Mouse (Mus musculus): Measurements from ENCODE around the gene Nsd2. TPM values are rescaled to one million over a fixed set of nuclear protein-coding genes. Genes with fewer than 3 reads are reported as not detected.
A peak's percentile ranks its signal among the peaks of the same experiment; 100 is the strongest.

Gene Nsd2
- polyA plus RNA-seq, 1 experiment from 2014 or later, result 12.1 TPM

- no peaks in the 10 kb centered on the region for H3K36me3 ChIP-seq (ENCODE audit: control insufficient read depth, insufficient read depth)
- TF ChIP-seq CTCF (IDR thresholded peaks at IDR 0.05; ENCODE audit: low read depth), result no peak
- H3K4me3 ChIP-seq (ENCODE audit: low read depth, low read length), result peak overlapping the region; percentile 92
- H3K9ac ChIP-seq (ENCODE audit: low read depth, low read length), result peak overlapping the region; percentile 91
- H3K4me1 ChIP-seq (replicated peaks; ENCODE audit: control insufficient read depth, insufficient read depth, low read length), result peaks cover 5% of the 10 kb centered on the region
- no peaks in the 10 kb centered on the region for H3K27me3 ChIP-seq (replicated peaks; ENCODE audit: control insufficient read depth, insufficient read depth, low read length)
- peak; percentile 34; the same call in 1 of the 2 replicates for ATAC-seq
- under 1% methylated on average over 103 of the region's 121 CpGs for WGBS
- no peaks in the 10 kb centered on the region for H3K9me3 ChIP-seq (ENCODE audit: control insufficient read depth)
- H3K4me2 ChIP-seq (replicated peaks; ENCODE audit: low read depth), result peak overlapping the region; percentile 95
- H3K27ac ChIP-seq (ENCODE audit: low read depth, low read length), result peak overlapping the region; percentile 94
Measured at GRCm38 (mm10) chr5:33820733-33821621, 452 bp downstream of the Nsd2 start.

DNA sequence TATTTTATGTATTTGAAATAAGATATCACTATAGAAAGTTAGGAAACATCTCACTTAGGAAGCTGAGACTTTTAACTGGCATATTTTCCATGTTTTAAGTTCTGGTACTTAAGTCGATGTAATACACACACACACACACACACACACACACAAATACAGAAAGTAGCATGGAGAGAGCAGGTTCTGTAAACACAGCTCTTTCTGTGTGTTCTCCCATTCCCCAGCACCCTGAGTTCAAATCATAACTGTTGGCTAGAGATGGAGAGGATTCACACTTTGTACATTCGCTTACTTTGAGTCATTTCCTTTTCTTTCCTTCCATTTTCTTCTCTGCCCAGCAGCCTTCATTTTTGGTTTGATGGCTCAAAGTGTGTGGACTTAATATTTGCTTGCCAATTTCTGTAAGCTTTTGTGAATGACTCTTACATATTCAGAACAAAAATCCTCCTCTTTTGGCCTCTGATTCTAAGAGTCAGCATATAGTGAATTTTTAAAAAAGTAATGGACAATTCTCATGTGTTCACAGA, 1.4 kb downstream of the Nsd2 start:
- H3K27ac ChIP-seq (ENCODE audit: low read depth, low read length), result no peak overlapping the region
- no peak for TF ChIP-seq CTCF (IDR thresholded peaks at IDR 0.05; ENCODE audit: low read depth)
- H3K27me3 ChIP-seq (replicated peaks; ENCODE audit: control insufficient read depth, insufficient read depth, low read length), result no peaks in the 10 kb centered on the region
- H3K36me3 ChIP-seq (ENCODE audit: control insufficient read depth, insufficient read depth), result no peaks in the 10 kb centered on the region
- no peaks in the 10 kb centered on the region for H3K9me3 ChIP-seq (ENCODE audit: control insufficient read depth)
- peak overlapping the region; percentile 92 for H3K4me3 ChIP-seq (ENCODE audit: low read depth, low read length)
- H3K4me2 ChIP-seq (replicated peaks; ENCODE audit: low read depth), result peak overlapping the region; percentile 95
- peaks cover 5% of the 10 kb centered on the region for H3K4me1 ChIP-seq (replicated peaks; ENCODE audit: control insufficient read depth, insufficient read depth, low read length)
- WGBS, result 24% methylated on average over 2 of the region's 2 CpGs
- no peak for ATAC-seq
- H3K9ac ChIP-seq (ENCODE audit: low read depth, low read length), result peak overlapping the region; percentile 91

- H3K4me2 ChIP-seq (replicated peaks; ENCODE audit: low read depth), result peak overlapping the region; percentile 95; the same call in 1 of the 2 replicates
- peaks cover 5% of the 10 kb centered on the region for H3K4me1 ChIP-seq (replicated peaks; ENCODE audit: control insufficient read depth, insufficient read depth, low read length)
- TF ChIP-seq CTCF (IDR thresholded peaks at IDR 0.05; ENCODE audit: low read depth), result no peak
- ATAC-seq, result no peak
- no peaks in the 10 kb centered on the region for H3K27me3 ChIP-seq (replicated peaks; ENCODE audit: control insufficient read depth, insufficient read depth, low read length)
- H3K9me3 ChIP-seq (ENCODE audit: control insufficient read depth), result no peaks in the 10 kb centered on the region
- peak overlapping the region; percentile 18; the same call in 1 of the 2 replicates for H3K9ac ChIP-seq (ENCODE audit: low read depth, low read length)
- WGBS, result 36% methylated on average over 3 of the region's 3 CpGs
- H3K27ac ChIP-seq (ENCODE audit: low read depth, low read length), result no peak overlapping the region
- no peaks in the 10 kb centered on the region for H3K36me3 ChIP-seq (ENCODE audit: control insufficient read depth, insufficient read depth)
- H3K4me3 ChIP-seq (ENCODE audit: low read depth, low read length), result 0 out of 2 replicates have a peak overlapping the region, but pooled peaks have one; percentile 92
Measured at GRCm38 (mm10) chr5:33822456-33822855, 1.9 kb downstream of the Nsd2 start.

GRCm38 (mm10) chr5:33826001-33826400, 5.5 kb downstream of the Nsd2 start:
- Histone ChIP-seq H3K9me3 (ENCODE audit: control insufficient read depth) (no peaks in the 10 kb centered on the region), H3K4me1 (replicated peaks; ENCODE audit: control insufficient read depth, insufficient read depth, low read length) (peaks cover 5% of the 10 kb centered on the region), H3K4me2 (replicated peaks; ENCODE audit: low read depth) (no peak overlapping the region), H3K27me3 (replicated peaks; ENCODE audit: control insufficient read depth, insufficient read depth, low read length) (no peaks in the 10 kb centered on the region), H3K4me3 (ENCODE audit: low read depth, low read length) (no peak overlapping the region), H3K36me3 (ENCODE audit: control insufficient read depth, insufficient read depth) (no peaks in the 10 kb centered on the region), H3K9ac (ENCODE audit: low read depth, low read length) (no peak overlapping the region), H3K27ac (ENCODE audit: low read depth, low read length) (peak overlapping the region; percentile 28; the same call in 1 of the 2 replicates)
- no peak for TF ChIP-seq CTCF (IDR thresholded peaks at IDR 0.05; ENCODE audit: low read depth)
- no peak for ATAC-seq

- ATAC-seq, result no peak
- Histone ChIP-seq H3K27ac (ENCODE audit: low read depth, low read length) (no peak overlapping the region), H3K9ac (ENCODE audit: low read depth, low read length) (no peak overlapping the region), H3K4me3 (ENCODE audit: low read depth, low read length) (no peak overlapping the region), H3K36me3 (ENCODE audit: control insufficient read depth, insufficient read depth) (peaks cover 4% of the 10 kb centered on the region; the same call in 1 of the 2 replicates), H3K9me3 (ENCODE audit: control insufficient read depth) (no peaks in the 10 kb centered on the region), H3K4me1 (replicated peaks; ENCODE audit: control insufficient read depth, insufficient read depth, low read length) (peaks cover 5% of the 10 kb centered on the region; the same call in 1 of the 2 replicates), H3K27me3 (replicated peaks; ENCODE audit: control insufficient read depth, insufficient read depth, low read length) (no peaks in the 10 kb centered on the region), H3K4me2 (replicated peaks; ENCODE audit: low read depth) (no peak overlapping the region)
- WGBS, result 85% methylated on average over 8 of the region's 8 CpGs
- TF ChIP-seq CTCF (IDR thresholded peaks at IDR 0.05; ENCODE audit: low read depth), result no peak
Measured at GRCm38 (mm10) chr5:33828107-33828506, 7.6 kb downstream of the Nsd2 start.

DNA sequence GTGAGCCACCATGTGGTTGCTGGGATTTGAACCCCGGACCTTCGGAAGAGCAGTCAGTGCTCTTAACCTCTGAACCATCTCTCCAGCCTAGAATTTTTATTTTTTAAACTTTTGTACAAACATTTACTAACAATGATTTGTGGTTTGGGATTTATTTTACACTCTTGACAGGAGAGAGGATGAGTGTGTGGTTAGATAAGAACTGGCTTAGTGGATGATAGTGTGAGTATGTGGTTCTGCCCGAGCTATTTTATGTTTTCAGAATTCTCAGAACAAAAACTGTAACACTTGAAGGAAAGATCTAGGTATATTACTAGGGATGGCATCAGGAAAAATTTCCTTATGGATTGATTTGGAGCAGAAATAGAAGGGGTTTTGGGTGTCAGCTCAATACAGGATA, 9.4 kb downstream of the Nsd2 start:
- TF ChIP-seq CTCF (IDR thresholded peaks at IDR 0.05; ENCODE audit: low read depth), result no peak
- no peak overlapping the region for H3K9ac ChIP-seq (ENCODE audit: low read depth, low read length)
- H3K4me3 ChIP-seq (ENCODE audit: low read depth, low read length), result no peak overlapping the region
- no peak for ATAC-seq
- no peaks in the 10 kb centered on the region for H3K9me3 ChIP-seq (ENCODE audit: control insufficient read depth)
- H3K36me3 ChIP-seq (ENCODE audit: control insufficient read depth, insufficient read depth), result peaks cover 4% of the 10 kb centered on the region; the same call in 1 of the 2 replicates
- no peak overlapping the region for H3K4me2 ChIP-seq (replicated peaks; ENCODE audit: low read depth)
- H3K4me1 ChIP-seq (replicated peaks; ENCODE audit: control insufficient read depth, insufficient read depth, low read length), result no peaks in the 10 kb centered on the region
- WGBS, result 85% methylated on average over 3 of the region's 3 CpGs
- H3K27ac ChIP-seq (ENCODE audit: low read depth, low read length), result no peak overlapping the region
- no peaks in the 10 kb centered on the region for H3K27me3 ChIP-seq (replicated peaks; ENCODE audit: control insufficient read depth, insufficient read depth, low read length)

Data from intestine, postnatal 0 days (tissue).